Mouse (Mus musculus) layer of hippocampus, postnatal 10 days (tissue): ENCODE measurements around the gene Ptcra. TPM values are rescaled to one million over a fixed set of nuclear protein-coding genes. Genes with fewer than 3 reads are reported as not detected.
"Not testable (repeated sequence)": the region's sequence is repeated elsewhere in the genome, so short reads cannot be mapped to it uniquely, and the experiment has no call there.

Experiments used
- DNase-seq, 2 experiments: peaks; one replicate each; pipeline ENCODE4 v3.0.0; 2021; ENCODE audit warnings: low spot score in 2 of 2
- long read RNA-seq: library from polyadenylated mRNA; stranded (forward); transcript quantifications from one replicate; pipeline ENCODE4 v2.0.0, GENCODE M21; 2023
- total RNA-seq, 2 experiments: library from RNA; stranded (reverse); gene quantifications; 2 replicates each; pipeline ENCODE4 v1.2.3; 2021

Gene Ptcra
- not detected for total RNA-seq
- long read RNA-seq, partial matches to known transcripts: 0 of 1 reads
- long read RNA-seq, other reads (novel, unspliced or antisense): 1 of 1 reads

DNA sequence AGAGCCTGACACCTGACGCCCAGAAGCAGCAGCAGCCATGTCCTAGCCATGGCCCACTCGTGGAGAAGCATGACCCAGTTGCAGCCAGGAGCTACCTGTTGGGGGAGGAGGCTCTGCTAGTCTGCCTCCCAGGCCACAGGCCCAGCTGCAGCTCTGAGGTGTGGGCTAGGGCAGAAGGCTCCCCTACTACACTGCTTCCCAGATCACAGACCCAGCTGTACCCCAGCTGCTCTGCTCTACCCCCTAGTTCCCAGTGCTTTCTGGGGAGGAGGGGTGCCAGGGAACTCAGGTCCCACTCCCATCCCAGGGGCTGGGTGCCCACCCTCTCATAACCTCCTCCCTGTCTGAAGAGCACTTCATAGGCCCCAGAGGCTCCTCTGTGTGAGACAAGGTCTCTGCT, at the start of gene Ptcra:
Gene Ptcra (minus strand): TSS at position 169 of the 400 bp plus-strand sequence.
- no peak for DNase-seq

DNA sequence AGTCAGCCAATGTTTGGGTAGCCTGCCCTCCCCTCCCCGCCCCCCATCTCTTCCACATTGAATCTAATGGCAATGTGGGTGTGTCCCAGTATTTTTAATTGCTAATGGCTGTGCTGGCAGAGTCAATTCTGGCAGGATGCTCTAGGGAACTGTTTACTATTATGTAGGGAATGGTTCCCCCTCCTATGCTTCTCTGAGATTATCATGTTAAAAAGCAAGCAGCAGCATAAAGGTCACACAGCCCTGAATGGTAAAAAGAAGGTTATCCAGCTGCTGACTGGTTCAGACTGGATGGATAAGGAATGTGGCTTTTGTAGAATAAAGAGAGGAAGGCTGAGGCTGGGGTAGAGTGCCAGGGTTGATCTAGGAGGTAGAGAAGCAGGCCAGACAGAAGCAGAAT, 48.9 kb upstream of the Ptcra start:
- DNase-seq: no peak

DNA sequence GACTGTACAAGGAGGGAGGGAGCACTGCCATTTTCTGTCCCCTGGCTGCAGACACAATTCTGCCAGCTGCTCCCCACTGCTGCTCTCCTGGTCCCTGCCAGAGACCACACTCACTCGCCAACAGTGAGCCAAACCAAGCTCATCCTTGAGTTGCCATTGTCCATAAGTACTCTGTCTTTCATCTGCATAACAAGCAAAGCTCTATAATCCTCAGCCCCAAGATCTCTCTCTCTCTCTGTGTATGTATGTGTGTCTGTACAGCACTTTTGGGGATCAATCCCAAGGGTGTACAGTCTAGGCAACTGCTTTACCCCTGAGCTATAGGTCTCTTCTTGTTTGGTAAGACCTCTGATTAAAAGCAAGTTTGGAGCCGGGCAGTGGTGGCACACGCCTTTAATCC, 47.2 kb upstream of the Ptcra start:
- no peak for DNase-seq

DNA sequence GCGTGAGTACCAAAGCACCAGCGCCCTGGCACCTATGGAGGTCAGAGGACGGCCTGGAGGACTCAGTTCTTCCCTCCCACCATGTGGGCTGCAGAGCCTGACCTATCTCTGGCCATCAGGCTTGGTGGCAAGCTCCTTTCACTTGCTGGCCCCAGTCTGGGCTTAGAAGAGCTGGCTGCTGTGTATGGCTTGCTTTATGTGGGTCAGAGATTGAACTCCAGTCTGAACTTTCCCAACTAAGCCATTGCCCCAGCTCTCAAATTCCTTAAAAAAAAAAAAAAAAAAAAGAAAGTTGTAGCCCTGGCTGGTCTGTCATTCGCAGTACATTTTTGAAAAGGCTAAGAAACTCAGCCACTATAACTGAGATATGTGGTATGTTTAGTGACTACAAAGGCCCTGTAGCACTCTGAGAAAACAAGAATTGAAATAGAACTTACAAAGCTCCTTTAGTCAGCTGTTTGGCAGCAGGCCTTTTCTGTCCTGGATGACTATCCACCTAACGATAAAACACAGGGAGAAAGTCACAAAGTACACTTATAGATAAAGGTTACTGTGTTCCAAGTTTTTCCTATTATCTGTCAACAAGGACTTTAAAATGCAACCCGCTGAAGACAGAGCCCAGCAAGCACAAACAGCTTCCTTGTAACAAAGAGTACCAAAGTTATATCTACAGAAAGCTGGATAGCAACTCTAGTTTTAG, 45.8 kb upstream of the Ptcra start:
- no peak for DNase-seq

DNA sequence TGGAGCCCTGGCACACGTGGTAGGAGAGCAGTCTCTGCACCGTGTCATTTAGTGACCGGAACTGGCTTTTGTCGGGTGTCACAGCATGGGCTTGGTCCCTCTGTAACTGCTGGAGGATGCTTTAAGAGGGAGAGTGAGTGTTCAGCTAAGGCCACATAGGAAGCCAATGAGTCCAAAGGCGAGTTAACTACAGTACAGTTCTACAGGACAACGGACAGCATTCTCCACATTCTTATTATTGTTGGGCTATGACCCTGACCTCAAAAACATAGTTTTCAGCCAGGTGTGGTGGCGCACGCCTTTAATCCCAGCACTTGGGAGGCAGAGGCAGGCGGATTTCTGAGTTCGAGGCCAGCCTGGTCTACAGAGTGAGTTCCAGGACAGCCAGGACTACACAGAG, 44.9 kb upstream of the Ptcra start:
- no peak for DNase-seq

- no peak for DNase-seq
Measured at GRCm38 (mm10) chr17:46801761-46802160, 38.2 kb upstream of the Ptcra start.

- no peak for DNase-seq
Measured at GRCm38 (mm10) chr17:46799680-46800079, 36.2 kb upstream of the Ptcra start.

DNA sequence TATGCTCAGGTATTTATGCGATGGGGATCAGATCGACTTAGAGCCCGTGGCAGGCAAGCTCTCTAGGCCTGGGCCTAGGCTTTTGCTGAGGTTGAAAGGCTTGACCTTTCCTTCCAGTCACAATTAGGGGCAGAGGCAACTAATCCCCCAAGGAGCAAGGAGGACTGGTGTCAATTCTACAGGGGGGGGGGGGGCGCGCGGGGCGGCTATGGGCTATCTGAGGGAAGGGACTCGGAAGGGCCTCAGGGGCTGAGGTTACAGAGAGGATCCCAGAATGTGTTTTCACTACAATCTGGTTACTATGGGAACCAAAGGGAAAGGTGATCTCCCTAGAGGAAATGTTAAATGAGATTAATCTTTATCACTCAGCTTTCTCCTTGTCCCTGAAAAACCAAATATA, 33.9 kb upstream of the Ptcra start:
- no peak for DNase-seq

- DNase-seq: no peak
Measured at GRCm38 (mm10) chr17:46796743-46797142, 33.2 kb upstream of the Ptcra start.

GRCm38 (mm10) chr17:46792963-46793362, 29.5 kb upstream of the Ptcra start:
- DNase-seq: no peak

GRCm38 (mm10) chr17:46787974-46788373, 24.5 kb upstream of the Ptcra start:
- not testable (repeated sequence) for DNase-seq

DNA sequence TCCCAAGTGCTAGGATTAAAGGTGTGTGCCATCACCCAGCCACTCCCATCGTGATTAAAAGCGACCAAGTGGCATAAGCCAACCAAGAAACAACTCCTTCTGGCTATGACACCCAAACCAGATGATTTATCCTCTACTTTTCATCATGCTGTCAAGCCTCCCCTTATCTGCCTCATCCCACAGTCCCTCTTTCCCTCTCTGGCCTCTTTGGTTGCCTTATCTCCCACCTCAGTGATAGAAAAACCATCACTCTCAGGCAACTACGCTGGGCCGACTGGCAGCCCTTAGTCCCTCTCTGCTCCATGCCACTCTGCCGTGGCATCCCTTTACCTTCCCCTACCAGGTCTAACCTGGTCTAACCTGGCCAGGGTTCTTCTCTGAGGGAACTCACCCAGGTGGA, 23.4 kb upstream of the Ptcra start:
- DNase-seq: no peak

- DNase-seq: no peak
Measured at GRCm38 (mm10) chr17:46783222-46783565, 19.7 kb upstream of the Ptcra start.

DNA sequence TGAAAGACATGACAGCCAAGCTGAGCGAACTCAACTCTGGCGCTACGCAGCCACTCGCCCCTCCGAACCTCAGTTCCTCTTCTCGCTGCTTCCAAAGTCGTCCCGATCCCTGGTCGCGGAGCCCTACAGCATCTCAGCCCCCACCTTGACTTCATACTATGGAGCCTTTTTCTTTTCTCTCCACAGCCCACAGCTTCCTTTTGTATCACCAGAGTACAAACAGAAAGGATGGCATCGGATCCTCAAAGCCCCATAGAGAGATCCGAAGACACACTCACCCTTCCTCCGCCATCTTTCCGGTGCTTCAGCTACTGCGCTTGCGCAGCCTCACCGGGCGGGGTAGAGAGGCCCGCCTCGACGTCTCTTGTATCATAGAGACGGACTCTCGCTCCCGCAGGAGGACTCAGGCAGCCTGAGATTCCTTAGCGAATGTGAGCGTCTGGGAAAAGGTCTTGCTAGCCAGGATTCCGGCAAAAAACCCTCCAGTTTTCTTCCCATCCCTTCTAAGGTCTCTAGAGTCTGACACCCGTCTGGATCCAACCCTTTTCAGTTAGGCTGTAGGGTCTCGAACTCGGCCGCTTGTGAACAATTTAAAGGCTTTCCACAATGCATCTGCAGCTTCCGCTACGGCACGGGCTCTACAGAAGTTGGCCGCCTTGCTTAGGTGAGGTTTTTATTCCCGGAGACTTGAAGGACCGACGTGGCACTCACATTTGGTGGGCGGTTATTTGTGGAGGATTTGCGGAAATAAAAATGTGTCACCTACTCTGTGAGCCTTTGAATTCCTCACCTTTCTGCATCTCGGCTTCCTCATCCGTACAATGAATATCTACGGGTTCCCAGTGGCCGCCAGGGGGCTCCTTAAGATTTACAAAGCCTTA, 19.1 kb upstream of the Ptcra start, which contains the start of gene Rpl7l1:
Gene Rpl7l1 (minus strand): TSS at position 332 of the 881 bp plus-strand sequence.
- DNase-seq: peak; percentile 91 to 93

- no peak for DNase-seq
Measured at GRCm38 (mm10) chr17:46781876-46782275, 18.4 kb upstream of the Ptcra start.

DNA sequence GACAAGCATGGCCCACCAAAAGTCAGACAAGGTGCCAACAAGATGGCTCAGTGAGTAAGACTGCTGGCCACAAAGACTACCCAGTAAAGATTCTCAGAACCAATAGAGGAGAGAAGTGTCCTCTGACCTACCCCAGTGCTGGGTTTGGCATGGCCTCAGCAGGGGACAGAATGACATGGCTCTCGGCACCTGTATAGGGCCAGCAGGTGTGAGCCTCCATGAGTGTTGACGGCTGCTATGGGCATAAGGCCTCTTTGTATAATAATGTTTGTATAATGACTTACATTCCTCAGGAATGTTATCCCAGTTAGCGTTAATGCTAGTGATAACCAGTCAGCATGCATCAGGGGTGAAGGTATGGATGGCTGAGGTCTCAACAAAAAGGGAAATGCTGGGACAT, 12.6 kb upstream of the Ptcra start:
- no peak for DNase-seq

GRCm38 (mm10) chr17:46775070-46775469, 11.6 kb upstream of the Ptcra start:
- DNase-seq: no peak

GRCm38 (mm10) chr17:46774131-46774472, 10.6 kb upstream of the Ptcra start:
- no peak for DNase-seq

DNA sequence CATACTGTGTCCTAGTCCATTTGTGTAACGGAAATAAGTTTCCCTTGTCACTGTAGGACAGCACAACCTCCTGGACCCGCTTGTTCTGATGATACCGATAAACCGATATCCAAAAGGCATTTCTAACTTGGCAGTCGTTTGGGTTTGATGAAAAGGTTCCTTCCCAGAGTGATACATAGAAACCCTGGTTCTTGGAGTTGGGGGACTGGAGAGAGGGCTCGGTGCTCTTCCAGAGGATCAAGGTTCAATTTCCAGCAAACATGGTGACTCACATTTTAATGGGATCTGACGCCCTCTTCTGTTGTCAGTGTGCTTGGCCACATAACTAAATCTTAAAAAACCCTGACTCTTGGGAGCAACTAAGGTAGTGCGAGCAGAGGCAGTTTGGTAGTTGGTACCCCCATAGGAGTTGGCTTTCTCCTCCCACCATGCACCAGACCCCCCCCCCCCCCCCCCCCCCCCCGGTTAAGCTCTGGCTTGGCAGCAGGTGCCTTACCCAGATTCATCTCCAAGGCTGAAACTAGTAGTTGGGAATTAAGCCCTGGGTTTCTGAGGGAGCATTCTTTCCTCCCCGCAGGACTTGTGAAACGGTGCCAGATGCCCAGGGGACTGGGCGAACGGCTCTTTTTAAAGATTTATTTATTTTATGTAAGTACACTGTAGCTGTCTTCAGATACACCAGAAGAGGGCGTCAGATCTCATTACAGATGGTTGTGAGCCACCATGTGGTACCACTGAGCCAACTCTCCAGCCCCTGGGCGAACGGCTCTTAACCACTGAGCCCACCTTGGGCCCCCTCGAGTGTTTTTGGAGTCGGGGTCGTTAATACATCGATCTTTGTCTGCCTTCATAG, 10.0 kb upstream of the Ptcra start:
- peak in 1 of 2 experiments; percentile 23 for DNase-seq

- DNase-seq: peak; percentile 81 to 86
Measured at GRCm38 (mm10) chr17:46772404-46773277, 9.1 kb upstream of the Ptcra start, which contains the start of gene 2310039H08Rik. TSS of gene 2310039H08Rik (plus strand) at chr17:46772635.

GRCm38 (mm10) chr17:46772038-46772403, 8.5 kb upstream of the Ptcra start:
- DNase-seq: no peak
